In the genomic region with DNA sequence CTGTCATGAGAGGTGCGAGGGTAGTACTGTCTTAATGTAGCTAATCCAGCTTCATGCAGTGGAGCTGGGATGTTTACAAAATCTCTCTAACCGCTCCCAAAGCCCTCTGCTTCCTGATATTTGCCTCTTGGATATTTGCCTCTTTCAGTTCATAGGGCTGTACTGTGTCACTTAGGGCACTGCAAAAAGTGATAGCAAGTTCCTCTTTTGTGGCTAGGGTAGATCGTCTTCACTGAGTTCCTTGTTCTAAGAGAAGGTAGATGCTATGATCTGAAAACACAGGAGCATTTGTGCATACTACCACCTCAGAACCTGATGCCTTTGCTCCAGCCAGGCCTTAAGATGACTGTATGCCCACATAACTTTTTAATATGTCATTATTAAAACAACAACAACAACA, we compare ENCODE assay signal across 26 mouse cellular contexts. TPM values are rescaled to one million over a fixed set of nuclear protein-coding genes. Genes with fewer than 3 reads are reported as not detected.
A peak's percentile ranks its signal among the peaks of the same experiment; 100 is the strongest.
DNase-seq lines count a peak whose midpoint lies in the region; ATAC-seq and TF ChIP-seq lines count a peak whose summit lies in the region.
"Had no signal": no experiment of that assay in that cellular context is flagged by ENCODE, and none has a peak within 500 bp of the region (broad histone marks: within the 10 kb centered on the region; RNA-seq: fewer than 3 reads in every experiment).

No protein-coding gene starts in this region.

- H3K27ac ChIP-seq in intestine, embryonic 16.5 days (ENCODE audit: low read length): peak overlapping the region; percentile 87
- H3K27ac ChIP-seq in small intestine, adult 2 months (ENCODE audit: insufficient read depth, low read depth, low read length): peak overlapping the region; percentile 92
- H3K27ac ChIP-seq in layer of hippocampus, adult 2 months: no peak overlapping the region
- H3K27ac ChIP-seq: embryonic facial prominence, embryonic 13.5 days; forebrain, embryonic 12.5 days; heart, adult 2 months; heart, embryonic 15.5 days; hindbrain, embryonic 10.5 days; hindbrain, embryonic 14.5 days had no signal

- no peak for TF ChIP-seq CTCF in small intestine, adult 2 months (IDR thresholded peaks at IDR 0.05; ENCODE audit: extremely low read depth, insufficient read length, insufficient replicate concordance, low read depth, low read length)
- no peak for TF ChIP-seq CTCF in layer of hippocampus, adult 2 months (conservative IDR thresholded peaks at IDR 0.05)

- H3K36me3 ChIP-seq in intestine, embryonic 16.5 days (ENCODE audit: control insufficient read depth, insufficient read depth, low read length): no peaks in the 10 kb centered on the region
- peaks cover 4% of the 10 kb centered on the region; the same call in 1 of the 2 replicates for H3K36me3 ChIP-seq in small intestine, adult 2 months (ENCODE audit: control insufficient read depth, insufficient read depth, low read length)
- H3K36me3 ChIP-seq: embryonic facial prominence, embryonic 13.5 days; forebrain, embryonic 12.5 days; heart, embryonic 15.5 days; hindbrain, embryonic 10.5 days had no signal

- TF ChIP-seq POLR2A in small intestine, adult 2 months (IDR thresholded peaks at IDR 0.05; ENCODE audit: low read depth, low read length): no peak

- no peaks in the 10 kb centered on the region for H3K9me3 ChIP-seq in intestine, embryonic 16.5 days (ENCODE audit: control insufficient read depth, low read length)
- H3K9me3 ChIP-seq: embryonic facial prominence, embryonic 13.5 days; forebrain, embryonic 12.5 days; heart, embryonic 15.5 days; hindbrain, embryonic 10.5 days had no signal

- H3K9ac ChIP-seq in intestine, embryonic 16.5 days (ENCODE audit: low read depth, low read length): no peak overlapping the region
- H3K9ac ChIP-seq: embryonic facial prominence, embryonic 13.5 days; forebrain, embryonic 12.5 days; forebrain, postnatal 0 days; heart, embryonic 15.5 days; hindbrain, embryonic 14.5 days had no signal

- DNase-seq in 416B (ENCODE audit: low read depth): peak; percentile 8
- no peak for DNase-seq in urinary bladder, postnatal 36 days (ENCODE audit: low spot score in 2 of 2)
- DNase-seq in frontal cortex, postnatal 25 days (ENCODE audit: low spot score in 2 of 2): no peak
- DNase-seq in layer of hippocampus, adult 2 months (ENCODE audit: low spot score in 2 of 2): no peak
- DNase-seq: adrenal gland, postnatal 10 days; cerebellum, adult 11-12 months; cerebellum, adult 9-10 months; cerebellum, postnatal 25 days; forebrain, postnatal 0 days; heart, adult 2 months; heart, postnatal 14 days; kidney, adult 11 months had no signal

- no peak overlapping the region for H3K4me3 ChIP-seq in intestine, embryonic 16.5 days (ENCODE audit: low read length)
- no peak overlapping the region for H3K4me3 ChIP-seq in small intestine, adult 2 months (ENCODE audit: low read depth, low read length)
- no peak overlapping the region for H3K4me3 ChIP-seq in layer of hippocampus, adult 2 months
- H3K4me3 ChIP-seq: embryonic facial prominence, embryonic 13.5 days; forebrain, embryonic 12.5 days; heart, adult 2 months; heart, embryonic 15.5 days; hindbrain, embryonic 10.5 days had no signal

- no peaks in the 10 kb centered on the region for H3K27me3 ChIP-seq in intestine, embryonic 16.5 days (replicated peaks; ENCODE audit: control insufficient read depth, insufficient read depth, low read length)
- no peaks in the 10 kb centered on the region for H3K27me3 ChIP-seq in small intestine, adult 2 months (ENCODE audit: control insufficient read depth, insufficient read depth, low read length)
- H3K27me3 ChIP-seq: embryonic facial prominence, embryonic 13.5 days; forebrain, embryonic 12.5 days; heart, embryonic 15.5 days had no signal

- 55% methylated on average over 3 of the region's 3 CpGs for WGBS in intestine, embryonic 16.5 days
- 11% methylated on average over 3 of the region's 3 CpGs for WGBS in small intestine, adult 2 months

- H3K4me2 ChIP-seq in intestine, embryonic 16.5 days (ENCODE audit: low read depth, low read length): no peak overlapping the region
- H3K4me2 ChIP-seq: embryonic facial prominence, embryonic 13.5 days; forebrain, embryonic 12.5 days; heart, embryonic 11.5 days; heart, embryonic 15.5 days; hindbrain, embryonic 14.5 days had no signal

- ATAC-seq in common myeloid progenitor, adult 5-6 weeks (replicated peaks; ENCODE audit: low read depth, poor library complexity, severe bottlenecking): peak; percentile 89
- peak; percentile 32 for ATAC-seq in intestine, embryonic 16.5 days
- ATAC-seq: forebrain, postnatal 0 days had no signal

- peaks cover 4% of the 10 kb centered on the region; the same call in 1 of the 2 replicates for H3K4me1 ChIP-seq in intestine, embryonic 16.5 days (ENCODE audit: control insufficient read depth, insufficient read depth, low read length)
- H3K4me1 ChIP-seq in small intestine, adult 2 months (ENCODE audit: control insufficient read depth, insufficient read depth, insufficient read length, low read length): peaks cover 19% of the 10 kb centered on the region; the same call in 1 of the 2 replicates
- H3K4me1 ChIP-seq: embryonic facial prominence, embryonic 13.5 days; forebrain, embryonic 12.5 days; heart, embryonic 15.5 days had no signal

RNA-seq across cellular contexts. Expression of a gene that starts 8.8 kb away (rescaled TPM):
- total RNA-seq in common myeloid progenitor, adult 5-6 weeks (2017): not detected in 2 replicates
- 1.4 and 1.8 TPM in 2 replicates for polyA plus RNA-seq in intestine, embryonic 16.5 days (2015; fragmentation: Nextera tagmentation; extraction: Ambion mirVana)
- polyA plus RNA-seq in small intestine, adult 2 months (2012; rRNA removed): 13.4 and 33.9 TPM in 2 replicates
- not detected for total RNA-seq in layer of hippocampus, adult 2 months (2021)
- total RNA-seq: adrenal gland, postnatal 10 days; adrenal gland, postnatal 4 days; forebrain, postnatal 0 days; gastrocnemius, adult 8-10 months; gastrocnemius, postnatal 4 days; heart, adult 2 months; heart, postnatal 14 days had no signal
- polyA plus RNA-seq: brain, embryonic 14.5 days; C2C12; embryonic facial prominence, embryonic 13.5 days; forebrain, embryonic 12.5 days; forebrain, postnatal 0 days; heart, adult 2 months; heart, embryonic 11.5 days; heart, embryonic 15.5 days; hindbrain, embryonic 10.5 days; hindbrain, embryonic 14.5 days had no signal

RNA-seq across cellular contexts. Expression of a gene that starts 27.6 kb away (rescaled TPM):
- not detected in 2 replicates for total RNA-seq in common myeloid progenitor, adult 5-6 weeks (2017)
- 0.10 TPM in 1 of 2 replicates, not detected in the other for polyA plus RNA-seq in intestine, embryonic 16.5 days (2015; fragmentation: Nextera tagmentation; extraction: Ambion mirVana)
- polyA plus RNA-seq in small intestine, adult 2 months (2012; rRNA removed): 0.04 TPM in 1 of 2 replicates, not detected in the other
- total RNA-seq in layer of hippocampus, adult 2 months (2021): under 1 TPM in 1 of 2 experiments, not detected in 1; 0.25 TPM
- total RNA-seq: adrenal gland, postnatal 10 days; forebrain, postnatal 0 days; gastrocnemius, adult 8-10 months; gastrocnemius, postnatal 4 days; heart, adult 2 months had no signal
- polyA plus RNA-seq: C2C12; embryonic facial prominence, embryonic 13.5 days; forebrain, embryonic 12.5 days; hindbrain, embryonic 10.5 days had no signal
